Mouse (Mus musculus): ENCODE results near the gene St5. TPM values are rescaled to one million over a fixed set of nuclear protein-coding genes. Genes with fewer than 3 reads are reported as not detected.

The St5 gene
- 34.0 and 43.3 TPM in 2 replicates for total RNA-seq (2021)
- long read RNA-seq, full-length matches to known transcripts, result 3 of 25 reads
- long read RNA-seq, partial matches to known transcripts, result 15 of 25 reads
- long read RNA-seq, other reads (novel, unspliced or antisense), result 7 of 25 reads

DNA sequence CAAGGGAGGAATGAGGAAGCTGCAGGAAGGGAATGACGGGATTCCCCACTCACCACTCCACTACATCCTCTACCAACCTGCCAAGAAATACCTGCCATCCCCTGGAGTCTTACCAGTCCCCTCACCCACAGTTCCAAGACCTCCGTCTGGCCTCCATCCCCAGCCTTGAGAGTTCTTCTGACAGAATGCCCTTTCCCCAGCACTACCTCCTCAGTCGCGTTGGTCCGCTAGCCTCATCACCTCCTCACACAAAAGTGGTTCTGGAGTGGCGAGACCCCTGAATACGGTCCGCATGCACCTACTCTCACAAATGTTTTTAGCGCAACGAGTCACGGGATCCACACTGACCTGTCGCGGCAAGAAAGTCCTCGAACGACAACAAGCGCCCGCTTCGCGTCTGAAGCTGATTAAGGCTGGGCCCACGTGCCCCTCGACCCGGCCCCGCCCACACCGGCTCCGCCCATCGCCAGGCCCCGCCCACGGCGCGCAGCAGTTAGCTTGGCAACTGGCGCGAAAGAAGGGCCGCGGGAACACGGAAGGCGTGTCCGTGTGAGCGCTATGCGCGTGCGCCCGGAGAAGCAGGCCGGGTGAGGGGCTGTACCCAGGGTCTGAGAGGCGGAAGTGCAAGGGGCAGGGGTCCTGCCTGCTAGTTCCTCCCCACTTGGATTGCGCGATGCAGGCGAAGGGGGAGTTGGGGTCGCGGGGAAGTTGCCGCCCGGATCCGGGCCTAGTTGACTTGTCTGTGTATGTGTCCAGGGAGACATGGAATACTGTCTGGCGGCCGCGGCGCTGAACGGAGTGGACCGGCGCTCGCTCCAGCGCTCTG lies at the start of gene St5, which contains the start of gene Akip1:
Gene St5, minus strand, starts transcription at position 416 of the 826 bp plus-strand sequence.
Gene Akip1, plus strand, starts transcription at position 501 of the 826 bp plus-strand sequence.
- peak; percentile 99 for DNase-seq

DNA sequence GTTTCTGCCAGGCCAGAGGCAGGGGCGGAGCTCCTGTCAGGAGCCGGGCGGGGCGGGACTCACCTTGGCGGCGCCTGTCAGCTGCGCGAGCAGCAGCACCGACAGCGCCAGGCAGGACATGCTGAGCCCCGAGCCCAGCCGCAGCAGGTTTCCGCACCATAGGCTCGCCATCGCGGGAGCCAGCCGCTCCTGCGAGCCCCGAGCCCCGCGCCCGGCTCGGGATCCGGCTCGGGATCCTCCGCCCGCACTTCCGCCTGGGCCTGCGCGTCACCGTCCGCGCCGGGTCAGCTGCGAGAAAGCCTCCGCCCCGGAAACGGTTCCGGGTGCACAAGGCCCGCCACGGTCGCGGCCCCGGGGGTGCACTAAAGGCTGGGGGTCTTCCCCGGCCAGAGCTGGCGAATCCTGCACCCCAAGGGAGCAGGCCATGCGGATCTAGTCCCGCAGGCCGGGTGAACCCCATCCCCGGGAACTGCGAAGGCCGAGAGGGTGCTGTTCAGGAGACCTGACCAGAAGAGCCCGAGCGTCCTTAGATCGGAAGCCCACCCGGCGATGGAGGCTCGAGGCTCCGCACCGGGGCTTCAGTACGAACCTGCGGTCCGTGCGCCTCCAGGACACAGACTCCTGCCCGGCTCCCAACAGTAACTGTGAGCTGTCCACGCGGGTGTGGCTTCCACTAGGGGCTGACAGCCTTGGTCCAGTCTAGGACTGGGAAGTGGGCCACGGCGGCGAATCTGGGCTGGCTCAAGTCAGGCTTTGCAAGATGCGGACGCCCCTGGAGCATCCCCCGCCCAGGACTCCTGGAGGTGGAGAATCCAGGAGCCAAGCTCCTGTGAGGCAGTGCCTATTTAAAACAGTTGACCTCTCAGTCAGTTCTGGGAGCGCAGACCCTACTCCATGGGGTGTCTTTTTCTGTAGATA lies 48.9 kb upstream of the St5 start, which contains the start of gene Tmem9b:
Gene Tmem9b, minus strand, starts transcription at position 868 of the 918 bp plus-strand sequence.
- DNase-seq, result peak; percentile 86

DNA sequence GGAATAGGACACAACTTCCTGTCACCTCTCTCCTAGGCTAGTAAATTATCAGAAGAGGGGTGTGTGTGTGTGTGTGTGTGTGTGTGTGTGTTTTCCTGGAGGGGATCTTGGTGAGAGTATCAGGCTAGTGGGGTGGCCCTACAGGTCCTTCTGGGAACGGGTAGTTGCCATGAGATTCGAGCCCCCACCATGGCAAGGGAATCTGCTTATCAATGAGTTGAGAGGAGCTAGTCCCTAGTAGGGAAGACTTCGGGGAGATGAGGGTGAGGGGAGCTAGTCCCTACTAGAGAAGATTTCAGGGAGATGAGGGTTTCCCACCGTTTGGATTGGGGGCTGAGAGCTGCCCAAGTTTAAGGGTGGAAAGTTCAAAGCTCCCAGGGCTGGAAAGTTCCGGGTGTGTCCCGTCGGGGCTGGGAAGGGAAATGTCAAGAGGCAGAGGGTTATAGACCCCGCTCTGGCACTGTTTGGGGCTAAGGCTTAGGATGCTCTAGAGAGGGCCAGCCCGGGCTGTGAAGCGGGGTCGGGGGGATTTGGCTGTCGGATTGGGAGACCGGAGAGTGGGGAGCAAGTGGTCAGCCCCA lies 48.1 kb upstream of the St5 start:
- DNase-seq, result no peak

DNA sequence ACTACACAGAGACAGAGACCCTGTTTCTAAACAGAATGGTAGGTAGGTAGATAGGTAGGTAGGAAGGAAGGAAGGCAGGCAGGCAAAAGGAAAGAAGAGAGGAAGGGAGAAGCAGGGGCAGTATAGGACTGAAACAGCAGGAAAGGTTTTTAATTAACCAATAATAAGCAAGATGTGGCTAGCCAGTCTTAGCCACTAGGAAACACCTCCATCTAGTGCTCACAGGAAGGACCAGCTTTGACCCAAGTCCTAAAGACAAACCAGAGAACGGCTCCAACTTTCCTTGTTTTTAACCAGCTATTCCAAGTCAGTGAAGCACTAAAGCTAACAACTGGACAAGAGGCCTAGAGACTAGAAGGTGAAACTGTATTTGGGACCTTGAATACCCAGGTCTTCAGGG lies 44.3 kb upstream of the St5 start:
- no peak for DNase-seq

DNA sequence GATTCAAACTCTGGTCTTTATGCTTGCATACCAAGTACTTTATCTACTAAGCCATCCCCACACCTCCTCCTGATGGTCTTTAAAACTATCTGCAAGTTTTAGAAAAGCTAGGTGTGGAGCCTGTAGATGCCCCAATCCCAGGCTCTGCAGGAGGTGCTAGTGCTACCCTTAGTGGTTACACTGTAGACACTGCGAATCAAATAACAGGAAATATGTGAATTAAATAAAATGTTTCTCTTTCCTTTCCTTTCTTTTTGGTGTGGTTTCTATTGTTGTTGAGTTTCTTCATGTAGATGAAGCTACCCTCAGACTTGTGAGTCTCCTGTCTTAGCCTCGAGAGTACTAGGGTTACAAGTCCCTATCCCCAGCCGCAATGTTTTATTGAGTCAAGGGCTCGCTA lies 38.3 kb upstream of the St5 start:
- no peak for DNase-seq

DNA sequence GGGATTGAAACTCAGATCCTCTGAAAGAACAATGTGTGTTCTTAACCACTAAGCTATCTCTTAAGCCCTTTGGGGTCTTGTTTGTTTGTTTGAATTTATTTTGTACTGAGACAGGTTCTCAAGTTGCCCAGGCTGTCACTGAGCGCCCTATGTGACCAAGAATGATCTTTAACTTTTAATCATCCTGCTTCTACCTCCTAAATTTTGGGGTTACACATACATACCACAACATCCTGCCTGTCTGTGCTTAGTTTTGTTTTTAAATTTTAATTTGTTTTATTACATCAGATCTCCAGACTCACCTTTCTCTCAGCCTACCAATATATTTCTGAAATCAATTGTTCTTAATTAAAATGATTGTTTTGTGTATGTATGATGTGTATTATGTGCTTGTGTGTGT lies 37.7 kb upstream of the St5 start:
- no peak for DNase-seq

DNA sequence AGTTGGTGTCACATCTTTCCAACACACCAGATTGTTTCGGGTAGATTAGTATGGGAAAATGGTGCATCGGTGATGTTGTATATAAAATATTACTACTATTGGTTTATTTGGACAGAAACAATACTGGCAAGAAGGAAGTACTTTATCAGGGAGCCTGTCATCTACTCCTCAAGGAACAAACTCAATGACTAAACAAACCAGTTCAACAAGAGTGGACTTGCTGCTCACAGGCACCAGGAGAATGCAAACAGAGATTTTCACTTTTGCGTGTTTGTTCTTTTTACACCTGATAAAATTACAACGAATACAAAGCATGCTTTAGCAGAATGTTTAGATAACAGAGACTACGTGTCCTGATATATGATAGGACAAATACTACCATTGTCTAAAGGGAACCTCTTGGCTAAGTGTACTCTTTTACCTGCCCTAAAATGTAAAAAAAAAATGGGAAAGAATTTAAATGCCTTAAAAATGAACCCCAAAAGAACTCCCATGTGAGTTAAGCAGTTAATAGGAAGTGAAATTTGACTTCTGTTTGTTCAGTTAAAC lies 36.5 kb upstream of the St5 start:
- DNase-seq, result no peak

DNA sequence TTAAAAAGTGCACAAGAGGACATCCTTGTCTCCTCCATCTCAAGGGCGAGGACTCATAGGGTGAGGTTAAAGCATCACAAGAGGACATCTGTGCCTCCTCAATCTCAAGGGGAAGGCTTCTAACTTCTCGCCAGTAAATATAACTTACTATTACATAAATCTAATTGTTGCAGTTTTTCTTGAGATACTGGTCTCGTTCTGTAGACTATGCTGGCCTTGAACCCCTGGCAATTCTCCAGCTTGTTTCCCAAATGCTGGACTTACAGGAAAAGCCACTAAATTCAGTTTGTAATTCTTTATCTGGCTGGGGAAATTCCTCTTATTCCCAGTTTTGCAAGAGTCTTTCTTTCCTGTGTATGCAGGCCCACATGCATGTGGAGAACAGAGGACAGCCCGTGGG lies 31.4 kb upstream of the St5 start:
- DNase-seq, result peak; percentile 39

DNA sequence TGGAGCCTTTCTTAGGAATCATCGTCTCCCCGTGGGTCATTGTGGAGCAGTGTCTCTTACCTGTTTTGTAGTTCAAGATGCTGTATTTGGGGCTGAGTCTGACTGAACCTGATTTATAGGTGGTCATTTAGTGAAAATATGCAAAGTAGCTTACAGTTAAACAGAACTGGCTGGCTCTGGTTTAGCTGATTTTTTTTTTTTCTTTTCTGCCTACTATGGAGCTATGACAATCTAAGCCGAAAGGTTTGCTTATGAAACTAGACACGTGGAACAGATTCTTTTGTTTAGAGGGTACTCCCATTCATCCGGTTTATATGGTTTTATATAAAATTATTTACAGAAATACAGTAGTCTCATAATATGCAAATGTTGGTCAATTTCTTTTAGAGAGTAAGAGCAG lies 28.2 kb upstream of the St5 start, which contains the start of gene Ascl3:
Gene Ascl3, minus strand, starts transcription at position 101 of the 400 bp plus-strand sequence.
- no peak for DNase-seq

DNA sequence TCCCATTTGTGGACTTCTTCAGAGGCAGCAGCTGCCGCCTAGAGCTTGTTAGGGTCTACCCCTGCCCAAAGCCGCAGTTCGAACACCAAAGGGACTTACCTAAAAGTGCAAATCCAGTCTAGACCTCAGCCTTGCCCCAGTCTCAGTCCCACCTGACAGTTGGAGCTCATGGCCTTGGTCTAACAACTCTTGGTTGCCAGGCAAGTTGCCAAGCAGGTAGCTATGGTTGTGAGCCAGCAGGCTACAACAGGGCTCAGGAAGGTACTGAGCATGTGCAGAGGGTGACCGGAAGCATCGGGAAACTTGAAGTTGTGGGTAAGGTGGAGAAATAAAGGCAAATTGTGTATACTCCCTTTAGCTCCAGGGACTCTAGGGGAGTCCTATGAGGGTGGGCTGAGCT lies 20.3 kb upstream of the St5 start, which contains the start of gene BC051019:
Gene BC051019, minus strand, starts transcription at position 154 of the 400 bp plus-strand sequence.
- DNase-seq, result no peak

DNA sequence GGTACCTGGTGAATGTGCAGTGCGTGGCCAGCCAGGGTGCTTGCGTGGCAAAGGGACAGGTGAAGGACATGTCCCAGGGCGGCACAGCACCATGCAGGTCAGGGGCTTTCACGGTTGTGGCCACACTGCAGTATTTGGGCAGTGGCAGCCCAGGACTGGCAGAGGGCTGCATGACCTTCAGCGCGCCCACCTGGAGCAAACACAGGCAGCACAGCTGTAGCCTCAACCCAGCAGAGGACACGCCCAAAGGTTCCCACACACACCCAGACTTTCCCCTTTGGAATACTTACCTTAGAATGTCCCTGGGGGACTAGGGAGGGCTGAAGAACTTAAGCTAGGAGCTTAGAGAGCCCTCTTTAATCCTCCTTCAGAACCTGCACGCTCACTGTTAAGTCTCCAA lies 19.7 kb upstream of the St5 start:
- DNase-seq, result no peak

DNA sequence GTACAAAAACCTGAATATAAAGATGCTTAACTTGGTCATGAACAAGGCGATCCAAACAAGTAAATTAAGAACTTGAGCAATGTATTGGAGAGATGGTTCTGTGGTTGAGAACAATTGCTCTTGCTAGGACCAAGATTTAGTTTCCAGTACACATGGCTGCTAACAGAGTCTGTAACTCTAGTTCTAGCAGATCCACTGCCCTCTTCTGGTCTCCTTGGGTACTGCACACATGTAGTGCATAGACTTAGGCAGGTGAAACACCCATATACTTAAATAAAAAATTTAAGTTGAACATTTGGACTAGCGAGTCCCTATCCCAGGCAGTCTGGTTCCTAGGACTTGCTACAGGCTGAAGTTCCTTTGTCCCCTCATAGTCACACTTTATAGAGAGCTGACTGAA lies 19.2 kb upstream of the St5 start:
- DNase-seq, result no peak

DNA sequence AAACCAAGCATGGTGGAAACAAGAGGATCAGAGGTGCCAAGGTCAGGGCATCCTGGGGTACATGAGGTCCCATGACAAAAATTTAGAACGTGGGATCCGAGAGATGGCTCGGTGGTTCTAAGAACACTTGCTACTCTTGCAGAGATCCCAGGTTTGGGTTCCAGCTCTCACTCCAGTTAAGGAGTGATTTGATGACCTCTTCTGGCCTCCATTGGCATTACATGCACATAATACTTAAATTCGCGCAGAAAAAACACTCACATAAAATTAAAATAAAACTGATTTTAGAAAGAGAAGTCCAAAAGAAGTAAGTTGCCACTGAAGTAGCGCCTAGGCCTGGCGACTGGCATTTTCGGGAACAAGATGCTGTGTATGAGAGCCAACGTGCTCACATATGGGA lies 15.9 kb upstream of the St5 start:
- no peak for DNase-seq

DNA sequence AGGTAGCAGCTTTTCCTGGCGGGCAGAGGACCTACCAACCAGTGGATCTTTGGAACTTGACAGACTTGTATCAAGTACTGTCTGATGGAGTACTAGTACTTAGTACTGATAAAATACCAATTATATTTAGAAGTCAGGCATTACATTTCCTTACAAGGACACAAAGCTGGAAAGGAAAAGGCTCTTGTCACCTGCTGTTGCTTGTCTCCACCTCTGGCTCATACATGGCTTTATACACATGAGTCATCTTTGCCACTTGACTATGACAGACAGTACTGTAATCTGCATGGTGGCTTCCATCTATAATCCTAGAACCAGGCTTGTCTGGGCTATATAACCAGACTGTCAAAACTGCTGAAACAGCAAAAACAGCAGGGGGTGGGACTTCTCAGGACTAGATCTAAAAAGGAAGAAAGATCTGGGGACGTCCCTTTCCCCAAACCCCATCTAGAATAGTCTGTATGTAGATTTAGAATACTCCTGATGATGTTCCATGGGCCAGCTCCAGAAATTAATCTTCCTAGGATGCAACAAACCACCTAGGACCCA lies 10.1 kb upstream of the St5 start:
- no peak for DNase-seq

DNA sequence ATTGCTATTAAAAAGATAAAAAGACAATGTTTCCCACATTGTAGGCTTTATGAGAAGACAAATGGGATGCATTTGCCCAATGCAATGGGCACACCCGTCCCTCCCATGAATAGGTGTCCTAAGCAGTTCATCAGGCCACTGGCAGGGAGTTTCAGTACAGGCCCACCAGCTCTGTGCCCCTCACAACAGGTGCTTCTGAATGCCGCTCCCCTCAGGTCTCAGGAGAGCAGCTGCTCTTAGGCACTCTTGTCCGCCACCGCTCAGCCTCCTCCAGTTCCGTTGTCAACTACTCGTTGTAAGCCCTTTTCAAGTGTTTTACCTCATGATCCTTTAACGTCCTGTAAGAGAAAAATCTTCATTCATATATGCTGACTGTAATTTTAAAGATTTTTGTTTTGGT lies 8.8 kb upstream of the St5 start:
- no peak for DNase-seq

DNA sequence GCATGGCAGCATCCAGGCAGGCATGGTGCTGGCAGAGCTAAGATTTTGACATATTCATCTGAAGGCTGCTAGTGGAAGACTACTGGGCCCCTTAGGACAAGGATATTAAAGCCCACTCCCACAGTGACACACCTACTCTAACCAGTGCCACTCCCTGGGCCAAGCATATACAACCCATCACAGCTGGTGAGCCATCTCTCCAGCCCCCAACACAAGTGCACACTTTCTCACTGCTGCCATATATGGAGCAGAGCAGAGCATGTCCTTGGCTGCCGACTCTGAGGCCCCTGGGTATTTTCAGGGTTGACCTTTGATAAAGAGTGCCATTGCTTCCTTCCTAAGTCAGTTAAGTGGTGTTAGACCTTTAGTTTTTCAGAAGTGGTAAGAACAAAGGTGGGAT lies 6.7 kb upstream of the St5 start:
- no peak for DNase-seq

DNA sequence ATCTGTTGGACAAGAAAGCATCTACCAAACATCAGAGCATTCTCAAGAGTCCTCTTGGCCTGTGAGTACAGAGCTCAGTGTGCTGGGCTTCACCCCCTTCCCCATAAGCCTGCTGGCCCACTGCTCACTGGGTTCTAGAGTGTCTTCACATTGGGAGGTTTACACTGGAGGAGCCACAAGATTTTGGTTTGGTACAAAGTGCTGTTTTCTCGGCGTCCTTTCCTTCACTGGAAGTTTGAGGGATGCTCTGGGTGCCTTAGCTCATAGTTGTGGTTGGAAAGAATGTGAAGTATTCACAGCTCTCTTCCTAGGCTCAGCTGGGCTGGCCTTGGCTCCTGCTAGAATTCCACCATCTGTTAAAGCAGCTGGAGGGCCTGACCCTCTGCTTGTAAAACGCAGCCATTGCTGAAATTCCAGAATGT lies 5.6 kb upstream of the St5 start:
- DNase-seq, result no peak

DNA sequence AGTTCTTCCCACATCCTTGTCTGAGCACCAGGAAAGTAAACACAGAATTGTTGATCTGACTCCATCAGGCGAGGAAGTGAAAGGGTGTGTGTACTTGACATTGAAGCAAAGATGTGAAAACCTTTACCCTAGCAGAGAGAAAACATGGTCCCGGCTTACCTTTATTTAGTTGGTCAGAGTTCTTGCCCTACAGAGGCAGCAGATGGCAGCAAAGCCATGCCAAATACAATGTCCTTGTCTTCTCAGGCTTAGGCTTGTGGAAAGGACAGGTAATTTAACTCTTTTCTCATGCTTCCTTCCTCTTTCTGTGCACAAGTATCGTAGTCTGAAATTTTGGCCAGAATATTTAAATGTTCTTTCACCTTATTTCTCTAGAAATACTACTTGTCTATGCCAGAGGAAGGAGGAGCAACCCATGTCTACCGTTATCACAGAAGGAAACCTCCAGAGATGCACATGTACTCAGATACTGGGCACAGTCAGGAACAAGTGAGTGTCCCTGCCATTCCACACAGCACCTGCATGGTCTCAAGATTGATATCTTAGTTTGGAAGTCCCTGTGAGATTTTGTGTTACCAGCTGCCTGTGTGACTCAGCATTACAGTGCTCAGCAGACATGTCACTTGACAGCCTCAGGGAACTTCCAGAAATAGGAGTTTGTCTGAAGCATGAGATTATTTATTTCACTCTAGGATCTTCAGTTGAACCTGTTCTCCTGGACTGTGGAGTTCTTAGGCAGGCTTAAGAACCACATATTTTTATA lies 3.8 kb upstream of the St5 start:
- DNase-seq, result no peak

DNA sequence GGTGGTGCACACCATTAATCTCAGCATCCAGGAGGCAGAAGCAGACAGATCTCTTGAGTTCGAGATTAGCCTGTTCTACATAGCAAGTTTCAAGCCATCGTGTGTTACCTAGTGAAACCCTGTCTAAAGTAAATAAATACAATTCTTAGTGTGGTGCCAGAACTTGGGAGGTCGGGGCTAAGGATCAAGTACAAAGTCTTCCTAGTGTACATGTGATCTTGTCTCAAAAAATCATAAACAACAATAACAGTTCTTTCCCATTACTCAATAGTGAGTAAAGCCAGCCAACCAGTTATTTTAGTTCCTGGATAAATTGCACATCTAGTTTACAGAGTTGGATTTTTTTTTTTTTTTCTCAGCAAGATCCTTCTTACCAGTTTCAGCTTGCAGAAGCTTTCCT lies 1.1 kb upstream of the St5 start:
- DNase-seq, result no peak

DNA sequence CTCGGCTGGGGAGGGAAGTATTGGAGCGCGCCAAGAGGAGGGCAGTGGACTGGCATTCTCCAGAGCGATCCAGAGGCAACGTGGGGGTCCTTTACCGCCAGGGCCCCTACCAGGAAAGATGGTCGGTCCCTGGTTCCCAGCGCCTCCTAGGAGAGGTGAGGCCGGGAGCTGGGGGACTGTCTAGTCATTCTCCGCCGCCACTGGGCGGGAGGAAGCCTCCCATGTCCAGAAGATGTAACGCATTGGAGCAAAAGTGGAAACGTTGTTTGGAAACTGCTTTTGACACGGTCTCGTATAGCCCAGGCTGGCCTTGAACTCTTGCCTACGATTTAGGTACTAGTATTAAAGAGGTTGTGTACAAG lies 592 bp upstream of the St5 start:
- DNase-seq, result no peak

DNA sequence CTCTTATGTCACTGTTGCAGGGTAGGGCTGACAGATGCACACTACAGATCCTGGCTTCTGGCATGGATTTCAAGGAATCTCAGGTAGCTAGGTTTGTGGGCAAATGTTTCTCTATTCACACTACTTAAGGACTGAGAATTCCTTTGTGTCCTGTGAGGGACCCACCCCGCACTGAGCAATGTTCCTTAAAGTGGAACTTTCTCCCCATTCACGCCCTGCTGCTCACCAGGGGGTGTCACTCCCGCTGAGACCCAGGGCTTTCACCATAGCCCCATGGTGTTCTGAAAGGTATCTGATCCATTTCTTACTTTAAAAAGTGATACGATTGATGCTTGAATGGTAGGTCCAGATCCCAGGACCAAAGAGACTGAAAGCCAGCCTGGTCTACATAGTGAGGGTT lies 684 bp downstream of the St5 start:
- DNase-seq, result no peak

Measured in adrenal gland, postnatal 25 days (tissue).